Mouse (Mus musculus) adrenal gland, postnatal 14 days (tissue): ENCODE data around the gene Med7. TPM values are rescaled to one million over a fixed set of nuclear protein-coding genes. Genes with fewer than 3 reads are reported as not detected.

Source experiments
- total RNA-seq: library from RNA; stranded (reverse); gene quantifications from 2 replicates; pipeline ENCODE4 v1.2.3, GENCODE M21; 2021

Med7 gene
- total RNA-seq, 1 experiment from 2014 or later = 39.6 TPM

Other genes starting within 250 kb of the Med7 start
- not detected in 2 replicates for gene Fndc9, start 201.4 kb upstream of the Med7 start, total RNA-seq
- 47.1 and 47.7 TPM in 2 replicates for gene Cyfip2, start 124.1 kb upstream of the Med7 start, total RNA-seq
- 0.74 and 6.8 TPM in 2 replicates for gene Itk, start 47.4 kb upstream of the Med7 start, total RNA-seq
- gene Fam71b, start 40.4 kb upstream of the Med7 start, total RNA-seq = not detected in 2 replicates
- gene Havcr2, start 18.0 kb downstream of the Med7 start, total RNA-seq = 0.96 and 1.5 TPM in 2 replicates
- gene Gm12169, start 87.3 kb downstream of the Med7 start, total RNA-seq = not detected in 2 replicates
- not detected in 2 replicates for gene BC053393, start 134.6 kb downstream of the Med7 start, total RNA-seq
- gene Dppa1, start 192.3 kb downstream of the Med7 start, total RNA-seq = not detected in 2 replicates